Mouse (Mus musculus): ENCODE measurements around the gene Wnt10a. TPM values are rescaled to one million over a fixed set of nuclear protein-coding genes. Genes with fewer than 3 reads are reported as not detected.
A peak's percentile ranks its signal among the peaks of the same experiment; 100 is the strongest.

Wnt10a gene
- polyA plus RNA-seq, 1 experiment from 2014 or later, result 8.7 TPM

- Histone ChIP-seq H3K27ac (replicated peaks) (0 out of 2 replicates have a peak overlapping the region, but pooled peaks have one; percentile 9), H3K9me3 (ENCODE audit: control insufficient read depth, low read length) (no peaks in the 10 kb centered on the region), H3K36me3 (ENCODE audit: control insufficient read depth, insufficient read depth, low read length) (0 out of 2 replicates have a peak, but pooled peaks cover 2% of the 10 kb centered on the region), H3K4me1 (replicated peaks; ENCODE audit: control insufficient read depth, insufficient read depth) (0 out of 2 replicates have a peak, but pooled peaks cover 2% of the 10 kb centered on the region), H3K4me3 (ENCODE audit: low read depth, low read length) (no peak overlapping the region), H3K27me3 (ENCODE audit: control insufficient read depth, insufficient read depth, low read length) (peaks cover 13% of the 10 kb centered on the region; the same call in 1 of the 2 replicates), H3K9ac (ENCODE audit: low read length) (no peak overlapping the region), H3K4me2 (replicated peaks; ENCODE audit: low read depth) (no peak overlapping the region)
- no peak for TF ChIP-seq EP300 (optimal IDR thresholded peaks at IDR 0.05)
- TF ChIP-seq CTCF (IDR thresholded peaks at IDR 0.05; ENCODE audit: low read depth), result no peak
- WGBS, result 19% methylated on average over 5 of the region's 5 CpGs
- DNase-seq (ENCODE audit: low spot score) (peak; percentile 27), ATAC-seq (ENCODE audit: low FRiP score, low TSS enrichment) (no peak; the same call in 1 of the 2 replicates)
These were observed 6.1 kb downstream of the Wnt10a start for GRCm38 (mm10) chr1:74797459-74797858.

- H3K9ac ChIP-seq (ENCODE audit: low read length), result no peak overlapping the region
- no peak overlapping the region; the same call in 1 of the 2 replicates for H3K4me2 ChIP-seq (replicated peaks; ENCODE audit: low read depth)
- no peaks in the 10 kb centered on the region for H3K9me3 ChIP-seq (ENCODE audit: control insufficient read depth, low read length)
- 10% methylated on average over 29 of the region's 29 CpGs for WGBS
- no peak for ATAC-seq (ENCODE audit: low FRiP score, low TSS enrichment)
- TF ChIP-seq CTCF (IDR thresholded peaks at IDR 0.05; ENCODE audit: low read depth) (no peak), EP300 (optimal IDR thresholded peaks at IDR 0.05) (no peak)
- peaks cover 4% of the 10 kb centered on the region; the same call in 1 of the 2 replicates for H3K4me1 ChIP-seq (replicated peaks; ENCODE audit: control insufficient read depth, insufficient read depth)
- H3K27ac ChIP-seq (replicated peaks), result no peak overlapping the region
- H3K27me3 ChIP-seq (ENCODE audit: control insufficient read depth, insufficient read depth, low read length), result peaks cover 17% of the 10 kb centered on the region
- no peak for DNase-seq (ENCODE audit: low spot score)
- H3K36me3 ChIP-seq (ENCODE audit: control insufficient read depth, insufficient read depth, low read length), result 0 out of 2 replicates have a peak, but pooled peaks cover 2% of the 10 kb centered on the region
- H3K4me3 ChIP-seq (ENCODE audit: low read depth, low read length), result peak overlapping the region; percentile 10; the same call in 1 of the 2 replicates
These were observed 9.1 kb downstream of the Wnt10a start for GRCm38 (mm10) chr1:74800424-74800888.

- H3K4me1 ChIP-seq (replicated peaks; ENCODE audit: control insufficient read depth, insufficient read depth), result peaks cover 4% of the 10 kb centered on the region; the same call in 1 of the 2 replicates
- H3K9me3 ChIP-seq (ENCODE audit: control insufficient read depth, low read length), result no peaks in the 10 kb centered on the region
- H3K4me3 ChIP-seq (ENCODE audit: low read depth, low read length), result no peak overlapping the region
- H3K4me2 ChIP-seq (replicated peaks; ENCODE audit: low read depth), result no peak overlapping the region
- WGBS, result 41% methylated on average over 6 of the region's 6 CpGs
- DNase-seq (ENCODE audit: low spot score) (no peak), ATAC-seq (ENCODE audit: low FRiP score, low TSS enrichment) (no peak)
- H3K36me3 ChIP-seq (ENCODE audit: control insufficient read depth, insufficient read depth, low read length), result 0 out of 2 replicates have a peak, but pooled peaks cover 2% of the 10 kb centered on the region
- H3K27ac ChIP-seq (replicated peaks), result no peak overlapping the region
- peaks cover 25% of the 10 kb centered on the region for H3K27me3 ChIP-seq (ENCODE audit: control insufficient read depth, insufficient read depth, low read length)
- TF ChIP-seq EP300 (optimal IDR thresholded peaks at IDR 0.05), result no peak
- no peak overlapping the region for H3K9ac ChIP-seq (ENCODE audit: low read length)
These were observed 10.4 kb downstream of the Wnt10a start for GRCm38 (mm10) chr1:74801631-74802140.

GRCm38 (mm10) chr1:74802795-74803656 is 11.7 kb downstream of the Wnt10a start:
- 0 out of 2 replicates have a peak, but pooled peaks cover 2% of the 10 kb centered on the region for H3K36me3 ChIP-seq (ENCODE audit: control insufficient read depth, insufficient read depth, low read length)
- H3K9ac ChIP-seq (ENCODE audit: low read length), result peak overlapping the region; percentile 43
- H3K27ac ChIP-seq (replicated peaks), result no peak overlapping the region
- ATAC-seq (ENCODE audit: low FRiP score, low TSS enrichment) (peak; percentile 75), DNase-seq (ENCODE audit: low spot score) (peak; percentile 89)
- H3K4me1 ChIP-seq (replicated peaks; ENCODE audit: control insufficient read depth, insufficient read depth), result peaks cover 7% of the 10 kb centered on the region; the same call in 1 of the 2 replicates
- H3K27me3 ChIP-seq (ENCODE audit: control insufficient read depth, insufficient read depth, low read length), result peaks cover 30% of the 10 kb centered on the region
- H3K4me3 ChIP-seq (ENCODE audit: low read depth, low read length), result peak overlapping the region; percentile 36
- H3K9me3 ChIP-seq (ENCODE audit: control insufficient read depth, low read length), result no peaks in the 10 kb centered on the region
- H3K4me2 ChIP-seq (replicated peaks; ENCODE audit: low read depth), result peak overlapping the region; percentile 65
- WGBS, result 1% methylated on average over 57 of the region's 57 CpGs
- peak; percentile 79 for TF ChIP-seq CTCF (IDR thresholded peaks at IDR 0.05; ENCODE audit: low read depth)
- TF ChIP-seq EP300 (optimal IDR thresholded peaks at IDR 0.05), result no peak

- Histone ChIP-seq H3K27ac (replicated peaks) (0 out of 2 replicates have a peak overlapping the region, but pooled peaks have one; percentile 0), H3K9me3 (ENCODE audit: control insufficient read depth, low read length) (no peaks in the 10 kb centered on the region), H3K9ac (ENCODE audit: low read length) (no peak overlapping the region), H3K4me1 (replicated peaks; ENCODE audit: control insufficient read depth, insufficient read depth) (peaks cover 7% of the 10 kb centered on the region; the same call in 1 of the 2 replicates), H3K27me3 (ENCODE audit: control insufficient read depth, insufficient read depth, low read length) (peaks cover 30% of the 10 kb centered on the region), H3K4me2 (replicated peaks; ENCODE audit: low read depth) (no peak overlapping the region), H3K4me3 (ENCODE audit: low read depth, low read length) (no peak overlapping the region), H3K36me3 (ENCODE audit: control insufficient read depth, insufficient read depth, low read length) (0 out of 2 replicates have a peak, but pooled peaks cover 2% of the 10 kb centered on the region)
- peak; percentile 35 for DNase-seq (ENCODE audit: low spot score)
- no peak for ATAC-seq (ENCODE audit: low FRiP score, low TSS enrichment)
- WGBS, result 16% methylated on average over 10 of the region's 10 CpGs
- no peak for TF ChIP-seq EP300 (optimal IDR thresholded peaks at IDR 0.05)
- TF ChIP-seq CTCF (IDR thresholded peaks at IDR 0.05; ENCODE audit: low read depth), result no peak
These were observed 13.0 kb downstream of the Wnt10a start for GRCm38 (mm10) chr1:74804211-74804870.

All from stomach, postnatal 0 days (tissue).